Mouse (Mus musculus) MEL (cell line): ENCODE data around the gene Rnf145. TPM values are rescaled to one million over a fixed set of nuclear protein-coding genes. Genes with fewer than 3 reads are reported as not detected.
A peak's percentile ranks its signal among the peaks of the same experiment; 100 is the strongest.

Experiments used
- DNase-seq: peaks from one replicate; pipeline ENCODE4 v3.0.0; 2011; ENCODE audit warnings: low read depth, low spot score
- H3K27ac ChIP-seq: 2 replicates; pipeline ENCODE4 v1.5.1; 2012; ENCODE audit warnings: low read depth, mild to moderate bottlenecking, control low read depth, low read length, moderate library complexity; ENCODE audit not compliant: control insufficient read depth
- H3K27me3 ChIP-seq, 2 experiments: fragments of 150-350 bp in 1 of 2; sonication (generic) in 1 of 2; 2 replicates each; pipeline ENCODE4 v1.6.1; 2012; ENCODE audit warnings: low read length in 2 of 2, mild to moderate bottlenecking in 2 of 2, improper control_type of control experiment in 1 of 2, moderate library complexity in 1 of 2; ENCODE audit not compliant: insufficient read depth in 2 of 2, control insufficient read depth in 1 of 2
- H3K36me3 ChIP-seq, 2 experiments: 2 replicates each; pipeline ENCODE4 v1.6.1; 2012 to 2014; ENCODE audit warnings: low read length in 2 of 2, improper control_type of control experiment in 1 of 2, inconsistent platforms in 1 of 2, mild to moderate bottlenecking in 1 of 2; ENCODE audit not compliant: insufficient read depth in 2 of 2, control insufficient read depth in 1 of 2
- H3K4me1 ChIP-seq, 2 experiments: fragments of 150-350 bp in 1 of 2; sonication (generic) in 1 of 2; 2 replicates each; pipeline ENCODE4 v1.6.1; 2012; ENCODE audit warnings: low read length in 2 of 2, improper control_type of control experiment in 1 of 2, mild to moderate bottlenecking in 1 of 2; ENCODE audit not compliant: insufficient read depth in 2 of 2, control insufficient read depth in 1 of 2
- H3K4me3 ChIP-seq, 2 experiments: fragments of 150-350 bp in 1 of 2; sonication (generic) in 1 of 2; 2 replicates each; pipeline ENCODE4 v1.5.1; 2012; ENCODE audit warnings: low read depth in 2 of 2, low read length in 2 of 2, mild to moderate bottlenecking in 2 of 2, moderate library complexity in 2 of 2, control low read depth in 1 of 2, improper control_type of control experiment in 1 of 2; ENCODE audit not compliant: control insufficient read depth in 1 of 2, insufficient read depth in 1 of 2
- H3K79me2 ChIP-seq: 2 replicates; pipeline ENCODE4 v1.6.1; 2012; ENCODE audit warnings: mild to moderate bottlenecking, low read length, moderate library complexity; ENCODE audit not compliant: control insufficient read depth, poor library complexity, insufficient read depth
- H3K9ac ChIP-seq: 2 replicates; pipeline ENCODE4 v1.6.1; 2012; ENCODE audit warnings: low read depth, mild to moderate bottlenecking, control low read depth, low read length, moderate library complexity; ENCODE audit not compliant: control insufficient read depth, poor library complexity, severe bottlenecking
- H3K9me3 ChIP-seq: fragments of 150-350 bp; sonication (generic); replicated peaks from 2 replicates; pipeline ENCODE4 v1.6.1; 2012; ENCODE audit warnings: mild to moderate bottlenecking, low read length, improper control_type of control experiment, moderate library complexity; ENCODE audit not compliant: insufficient read depth
- BHLHE40 ChIP-seq: IDR thresholded peaks from 2 replicates; pipeline ENCODE4 v1.6.1; 2012; ENCODE audit warnings: low read depth, mild to moderate bottlenecking, inconsistent platforms, low read length, improper control_type of control experiment, borderline replicate concordance
- CHD1 ChIP-seq: IDR thresholded peaks from 2 replicates; pipeline ENCODE4 v1.6.1; 2012; ENCODE audit warnings: low read depth, mild to moderate bottlenecking, inconsistent platforms, low read length, improper control_type of control experiment
- ELF1 ChIP-seq: IDR thresholded peaks from 2 replicates; pipeline ENCODE4 v1.6.1; 2014; ENCODE audit warnings: low read depth, mild to moderate bottlenecking, inconsistent platforms, low read length, improper control_type of control experiment, moderate library complexity
- EP300 ChIP-seq, 2 experiments: IDR thresholded peaks; 2 replicates each; pipeline ENCODE4 v1.6.1; 2011; ENCODE audit warnings: improper control_type of control experiment in 2 of 2, low read length in 2 of 2, low read depth in 1 of 2, mild to moderate bottlenecking in 1 of 2
- ETS1 ChIP-seq: IDR thresholded peaks from 2 replicates; pipeline ENCODE4 v1.6.1; 2012; ENCODE audit warnings: low read depth, mild to moderate bottlenecking, inconsistent platforms, low read length, improper control_type of control experiment, moderate library complexity
- GABPA ChIP-seq: IDR thresholded peaks from 2 replicates; pipeline ENCODE4 v1.6.1; 2012; ENCODE audit warnings: low read depth, mild to moderate bottlenecking, inconsistent platforms, low read length, improper control_type of control experiment, moderate library complexity
- GATA1 ChIP-seq: IDR thresholded peaks from 2 replicates; pipeline ENCODE4 v1.6.1; 2011; ENCODE audit warnings: low read depth, low read length, improper control_type of control experiment
- HCFC1 ChIP-seq: IDR thresholded peaks from 2 replicates; pipeline ENCODE4 v1.6.1; 2012; ENCODE audit warnings: low read depth, mild to moderate bottlenecking, inconsistent platforms, low read length, improper control_type of control experiment, moderate library complexity
- KAT2A ChIP-seq: conservative IDR thresholded peaks from 2 replicates; pipeline ENCODE4 v1.6.1; 2012; ENCODE audit warnings: low read depth, low read length, improper control_type of control experiment, inconsistent platforms
- MAFK ChIP-seq: IDR thresholded peaks from 2 replicates; pipeline ENCODE4 v1.6.1; 2011; ENCODE audit warnings: low read depth, mild to moderate bottlenecking, low read length, improper control_type of control experiment, borderline replicate concordance
- MAX ChIP-seq: IDR thresholded peaks from 2 replicates; pipeline ENCODE4 v1.6.1; 2011; ENCODE audit warnings: low read length, improper control_type of control experiment
- MXI1 ChIP-seq: IDR thresholded peaks from 2 replicates; pipeline ENCODE4 v1.6.1; 2011; ENCODE audit warnings: mild to moderate bottlenecking, low read depth, low read length, improper control_type of control experiment
- MYB ChIP-seq: IDR thresholded peaks from 2 replicates; pipeline ENCODE4 v1.6.1; 2011; ENCODE audit warnings: mild to moderate bottlenecking, low read depth, low read length, improper control_type of control experiment
- MYC ChIP-seq: IDR thresholded peaks from 2 replicates; pipeline ENCODE4 v1.6.1; 2011; ENCODE audit warnings: low read depth, mild to moderate bottlenecking, low read length, improper control_type of control experiment, moderate library complexity
- NELFE ChIP-seq: IDR thresholded peaks from 2 replicates; pipeline ENCODE4 v1.6.1; 2011; ENCODE audit warnings: low read depth, low read length, improper control_type of control experiment
- NRF1 ChIP-seq: IDR thresholded peaks from 2 replicates; pipeline ENCODE4 v1.6.1; 2014; ENCODE audit warnings: low read depth, mild to moderate bottlenecking, inconsistent platforms, low read length, improper control_type of control experiment, moderate library complexity; ENCODE audit not compliant: poor library complexity, insufficient read depth, severe bottlenecking
- POLR2AphosphoS2 ChIP-seq: IDR thresholded peaks from 2 replicates; pipeline ENCODE4 v1.6.1; 2011; ENCODE audit warnings: low read length, improper control_type of control experiment
- POLR2AphosphoS5 ChIP-seq: IDR thresholded peaks from 2 replicates; pipeline ENCODE4 v1.6.1; 2012; ENCODE audit warnings: low read depth, borderline replicate concordance, mild to moderate bottlenecking, inconsistent platforms, low read length, moderate library complexity, mixed read lengths
- RCOR1 ChIP-seq: IDR thresholded peaks from 2 replicates; pipeline ENCODE4 v1.6.1; 2012; ENCODE audit warnings: low read depth, mild to moderate bottlenecking, inconsistent platforms, low read length, improper control_type of control experiment
- SIN3A ChIP-seq: IDR thresholded peaks from 2 replicates; pipeline ENCODE4 v1.6.1; 2012; ENCODE audit warnings: low read length, improper control_type of control experiment, inconsistent platforms
- USF1 ChIP-seq: IDR thresholded peaks from 2 replicates; pipeline ENCODE4 v1.6.1; 2014; ENCODE audit warnings: low read depth, mild to moderate bottlenecking, inconsistent platforms, low read length, improper control_type of control experiment, moderate library complexity
- USF2 ChIP-seq, 2 experiments: IDR thresholded peaks; 2 replicates each; pipeline ENCODE4 v1.6.1; 2011 to 2012; ENCODE audit warnings: improper control_type of control experiment in 2 of 2, low read length in 2 of 2, borderline replicate concordance in 1 of 2, inconsistent platforms in 1 of 2, low read depth in 1 of 2, mild to moderate bottlenecking in 1 of 2; ENCODE audit not compliant: insufficient read depth in 1 of 2
- ZC3H11A ChIP-seq: IDR thresholded peaks from 2 replicates; pipeline ENCODE4 v1.6.1; 2012; ENCODE audit warnings: low read depth, mild to moderate bottlenecking, inconsistent platforms, low read length, improper control_type of control experiment
- ZKSCAN1 ChIP-seq: IDR thresholded peaks from 2 replicates; pipeline ENCODE4 v1.6.1; 2012; ENCODE audit warnings: low read depth, mild to moderate bottlenecking, inconsistent platforms, low read length, improper control_type of control experiment, moderate library complexity
- ZMIZ1 ChIP-seq: IDR thresholded peaks from 2 replicates; pipeline ENCODE4 v1.6.1; 2012; ENCODE audit warnings: low read depth, mild to moderate bottlenecking, inconsistent platforms, low read length, improper control_type of control experiment, moderate library complexity
- polyA plus RNA-seq, 2 experiments: library from polyadenylated mRNA; stranded (reverse) in 1 of 2; unstranded in 1 of 2; fragments of >175 nt in 1 of 2; fragments of >200 nt in 1 of 2; gene quantifications; 2 replicates each; pipeline versions ENCODE4 v1.2.1 to v1.2.4; 2012; ENCODE audit warnings: low replicate concordance in 2 of 2, low read depth in 1 of 2; ENCODE audit not compliant: insufficient read length in 2 of 2, insufficient read depth in 1 of 2, missing spikeins in 1 of 2
- total RNA-seq: library from RNA; depleted of rRNA; stranded (reverse); fragments of 300-350 nt; gene quantifications from 2 replicates; pipeline ENCODE4 v1.2.3, GENCODE M21; 2012

Rnf145 gene
- total and polyA plus RNA-seq, 3 experiments: 73.5 to 94.1 TPM; not detected in 1

GRCm38 (mm10) chr11:44529200-44529599 lies 10.4 kb downstream of the Rnf145 start (continued):
- no peak for TF ChIP-seq NRF1
- TF ChIP-seq POLR2AphosphoS5: no peak

- Histone ChIP-seq H3K4me3 (no peak overlapping the region), H3K9me3 (no peaks in the 10 kb centered on the region), H3K79me2 (peaks cover 27% of the 10 kb centered on the region), H3K27me3 (no peaks in the 10 kb centered on the region), H3K4me1 (peaks cover 17 to 20% of the 10 kb centered on the region in 2 experiments), H3K9ac (no peak overlapping the region), H3K36me3 (peaks cover 33 to 69% of the 10 kb centered on the region in 2 experiments), H3K27ac (peak overlapping the region; percentile 87)
- TF ChIP-seq POLR2AphosphoS2 (no peak), MYB (no peak), EP300 (IDR thresholded peaks at IDR 0.05; ENCODE audit: low read depth in 1 of 2, low read length in 2 of 2) (no peak), USF2 (IDR thresholded peaks at IDR 0.05; ENCODE audit: borderline replicate concordance in 1 of 2, insufficient read depth in 1 of 2, low read depth in 1 of 2, low read length in 2 of 2) (no peak), ZMIZ1 (no peak), MAFK (no peak), USF1 (no peak), KAT2A (no peak), MXI1 (no peak)
- DNase-seq: no peak
Measured at GRCm38 (mm10) chr11:44529716-44530115, 11.0 kb downstream of the Rnf145 start.

GRCm38 (mm10) chr11:44530382-44530781 lies 11.6 kb downstream of the Rnf145 start:
- H3K27ac ChIP-seq: no peak overlapping the region
- TF ChIP-seq MAX (no peak), MYC (no peak), NELFE (no peak), GATA1 (no peak), MXI1 (no peak), ELF1 (no peak), GABPA (no peak), ZKSCAN1 (no peak), ZMIZ1 (no peak), RCOR1 (no peak), USF2 (IDR thresholded peaks at IDR 0.05; ENCODE audit: borderline replicate concordance in 1 of 2, insufficient read depth in 1 of 2, low read depth in 1 of 2, low read length in 2 of 2) (no peak), HCFC1 (no peak), SIN3A (no peak), CHD1 (no peak), ZC3H11A (no peak), BHLHE40 (no peak), ETS1 (no peak)
- TF ChIP-seq, all 39 proteins: peak for 0
- Histone ChIP-seq H3K4me1 (peaks cover 17 to 20% of the 10 kb centered on the region in 2 experiments), H3K36me3 (peaks cover 33 to 63% of the 10 kb centered on the region in 2 experiments), H3K4me3 (no peak overlapping the region), H3K27me3 (no peaks in the 10 kb centered on the region), H3K9me3 (no peaks in the 10 kb centered on the region), H3K79me2 (peaks cover 24% of the 10 kb centered on the region), H3K9ac (no peak overlapping the region)
- DNase-seq: no peak
